Mouse (Mus musculus) heart, embryonic 15.5 days (tissue): ENCODE measurements around the gene Zdhhc22. TPM values are rescaled to one million over a fixed set of nuclear protein-coding genes. Genes with fewer than 3 reads are reported as not detected.

ENCODE experiments used
- ATAC-seq: fragments of 200-750 bp; cut with Nextera tagmentation; replicated peaks from 2 replicates; pipeline ENCODE4 v1.8.0; 2017; ENCODE audit warnings: low read depth, moderate TSS enrichment; ENCODE audit not compliant: insufficient number of reproducible peaks, insufficient read depth, low FRiP score
- H3K27ac ChIP-seq: fragments of 300-500 bp; sonication (generic); 2 replicates; pipeline ENCODE4 v1.5.1; 2015; ENCODE audit warnings: mild to moderate bottlenecking, inconsistent platforms
- H3K27me3 ChIP-seq: fragments of 300-500 bp; sonication (generic); 2 replicates; pipeline ENCODE4 v1.6.1; 2015; ENCODE audit warnings: inconsistent platforms
- H3K36me3 ChIP-seq: fragments of 300-500 bp; sonication (generic); 2 replicates; pipeline ENCODE4 v1.6.1; 2015; ENCODE audit warnings: mild to moderate bottlenecking, inconsistent platforms
- H3K4me1 ChIP-seq: fragments of 300-500 bp; sonication (generic); replicated peaks from 2 replicates; pipeline ENCODE4 v1.6.1; 2015; ENCODE audit warnings: inconsistent platforms
- H3K4me2 ChIP-seq: fragments of 300-500 bp; sonication (generic); 2 replicates; pipeline ENCODE4 v1.6.1; 2015; ENCODE audit warnings: inconsistent platforms, mild to moderate bottlenecking, moderate library complexity
- H3K4me3 ChIP-seq: fragments of 300-500 bp; sonication (generic); 2 replicates; pipeline ENCODE4 v1.5.1; 2015; ENCODE audit warnings: mild to moderate bottlenecking, inconsistent platforms
- H3K9ac ChIP-seq: fragments of 300-500 bp; sonication (generic); 2 replicates; pipeline ENCODE4 v1.6.1; 2015; ENCODE audit warnings: mild to moderate bottlenecking, inconsistent platforms
- H3K9me3 ChIP-seq: fragments of 300-500 bp; sonication (generic); replicated peaks from 2 replicates; pipeline ENCODE4 v1.6.1; 2016; ENCODE audit warnings: inconsistent platforms
- WGBS: fragments of 180-500 bp; shearing (Covaris S2); methylation state at CpG from one replicate; pipeline ENCODE4 v1.1.7; 2015; ENCODE audit warnings: mixed read lengths; 5-methylcytosine and 5-hydroxymethylcytosine counted together
- polyA plus RNA-seq: library from polyadenylated mRNA; unstranded; fragments of >200 nt; fragmentation: Nextera tagmentation; extraction: Ambion mirVana; gene quantifications from 2 replicates; pipeline ENCODE4 v1.2.1, GENCODE M21; 2015

Gene Zdhhc22
- polyA plus RNA-seq, result 0.06 TPM in 1 of 2 replicates, not detected in the other

- Histone ChIP-seq H3K4me3 (peak within 1 kb of the TSS; percentile 24), H3K4me2 (peak within 1 kb of the TSS; percentile 54), H3K27me3 (peaks cover 94% of the 10 kb centered on the region), H3K4me1 (peaks cover 13% of the 10 kb centered on the region), H3K9ac (no peak within 1 kb of the TSS), H3K9me3 (no peaks in the 10 kb centered on the region), H3K36me3 (no peaks in the 10 kb centered on the region), H3K27ac (no peak within 1 kb of the TSS)
- 2% methylated on average over 65 of the region's 68 CpGs for WGBS
- ATAC-seq, result no peak; the same call in 1 of the 2 replicates
Measured at GRCm38 (mm10) chr12:86989890-86990754, at the start of gene Zdhhc22. TSS of gene Zdhhc22 (minus strand) at chr12:86990430.

- peaks cover under 1% of the 10 kb centered on the region; the same call in 1 of the 2 replicates for H3K4me1 ChIP-seq
- ATAC-seq, result no peak
- no peak overlapping the region for H3K4me3 ChIP-seq
- H3K9me3 ChIP-seq, result no peaks in the 10 kb centered on the region
- no peaks in the 10 kb centered on the region for H3K36me3 ChIP-seq
- H3K4me2 ChIP-seq, result no peak overlapping the region
- 86% methylated on average over 7 of the region's 7 CpGs for WGBS
- no peak overlapping the region for H3K9ac ChIP-seq
- H3K27ac ChIP-seq, result no peak overlapping the region
- H3K27me3 ChIP-seq, result no peaks in the 10 kb centered on the region; the same call in 1 of the 2 replicates
Measured at GRCm38 (mm10) chr12:87036631-87037030, 46.4 kb upstream of the Zdhhc22 start.

GRCm38 (mm10) chr12:87031163-87031763 is 41.0 kb upstream of the Zdhhc22 start:
- no peaks in the 10 kb centered on the region for H3K9me3 ChIP-seq
- H3K9ac ChIP-seq, result no peak overlapping the region
- H3K4me2 ChIP-seq, result no peak overlapping the region
- peaks cover 29% of the 10 kb centered on the region for H3K27me3 ChIP-seq
- no peaks in the 10 kb centered on the region for H3K36me3 ChIP-seq
- H3K4me1 ChIP-seq, result peaks cover 13% of the 10 kb centered on the region
- no peak overlapping the region for H3K4me3 ChIP-seq
- ATAC-seq, result no peak; the same call in 1 of the 2 replicates
- WGBS, result 42% methylated on average over 5 of the region's 5 CpGs
- H3K27ac ChIP-seq, result peak overlapping the region; percentile 31; the same call in 1 of the 2 replicates

- Histone ChIP-seq H3K27ac (no peak overlapping the region), H3K9ac (no peak overlapping the region), H3K4me1 (peaks cover 15% of the 10 kb centered on the region), H3K36me3 (no peaks in the 10 kb centered on the region), H3K9me3 (no peaks in the 10 kb centered on the region), H3K27me3 (peaks cover 42% of the 10 kb centered on the region), H3K4me2 (no peak overlapping the region), H3K4me3 (no peak overlapping the region)
- no peak for ATAC-seq
- WGBS, result 63% methylated on average over 5 of the region's 5 CpGs
Measured at GRCm38 (mm10) chr12:87029251-87029976, 39.2 kb upstream of the Zdhhc22 start.

- H3K9me3 ChIP-seq, result no peaks in the 10 kb centered on the region
- peaks cover 49% of the 10 kb centered on the region for H3K27me3 ChIP-seq
- no peak overlapping the region for H3K9ac ChIP-seq
- H3K27ac ChIP-seq, result no peak overlapping the region
- H3K4me3 ChIP-seq, result no peak overlapping the region
- H3K4me2 ChIP-seq, result no peak overlapping the region
- peaks cover 15% of the 10 kb centered on the region for H3K4me1 ChIP-seq
- ATAC-seq, result no peak
- WGBS, result 42% methylated on average over 2 of the region's 2 CpGs
- H3K36me3 ChIP-seq, result no peaks in the 10 kb centered on the region
Measured at GRCm38 (mm10) chr12:87028068-87028467, 37.8 kb upstream of the Zdhhc22 start.

- Histone ChIP-seq H3K9me3 (no peaks in the 10 kb centered on the region), H3K4me1 (peaks cover 15% of the 10 kb centered on the region), H3K4me3 (no peak overlapping the region), H3K4me2 (no peak overlapping the region), H3K27me3 (peaks cover 49% of the 10 kb centered on the region), H3K9ac (no peak overlapping the region), H3K27ac (no peak overlapping the region), H3K36me3 (no peaks in the 10 kb centered on the region)
- 36% methylated on average over 5 of the region's 5 CpGs for WGBS
- no peak for ATAC-seq
Measured at GRCm38 (mm10) chr12:87027391-87027790, 37.2 kb upstream of the Zdhhc22 start.

- no peak overlapping the region for H3K4me3 ChIP-seq
- WGBS, result 18% methylated on average over 8 of the region's 8 CpGs
- H3K36me3 ChIP-seq, result no peaks in the 10 kb centered on the region
- no peak overlapping the region for H3K27ac ChIP-seq
- H3K27me3 ChIP-seq, result peaks cover 49% of the 10 kb centered on the region
- no peak overlapping the region for H3K4me2 ChIP-seq
- peaks cover 15% of the 10 kb centered on the region for H3K4me1 ChIP-seq
- no peaks in the 10 kb centered on the region for H3K9me3 ChIP-seq
- no peak overlapping the region for H3K9ac ChIP-seq
- no peak for ATAC-seq
Measured at GRCm38 (mm10) chr12:87026871-87027240, 36.6 kb upstream of the Zdhhc22 start.

- Histone ChIP-seq H3K4me1 (peaks cover 12% of the 10 kb centered on the region), H3K4me2 (peak overlapping the region; percentile 38), H3K4me3 (peak overlapping the region; percentile 19; the same call in 1 of the 2 replicates), H3K9me3 (no peaks in the 10 kb centered on the region), H3K9ac (no peak overlapping the region), H3K27ac (no peak overlapping the region), H3K27me3 (peaks cover 49% of the 10 kb centered on the region), H3K36me3 (no peaks in the 10 kb centered on the region)
- 3% methylated on average over 30 of the region's 30 CpGs for WGBS
- no peak for ATAC-seq
Measured at GRCm38 (mm10) chr12:87026109-87026870, 36.1 kb upstream of the Zdhhc22 start.

- Histone ChIP-seq H3K9ac (no peak overlapping the region), H3K4me1 (peaks cover 5% of the 10 kb centered on the region), H3K27me3 (peaks cover 42% of the 10 kb centered on the region), H3K36me3 (no peaks in the 10 kb centered on the region), H3K27ac (no peak overlapping the region), H3K4me2 (no peak overlapping the region), H3K9me3 (no peaks in the 10 kb centered on the region), H3K4me3 (no peak overlapping the region)
- ATAC-seq, result no peak
- WGBS, result 80% methylated on average over 3 of the region's 3 CpGs
Measured at GRCm38 (mm10) chr12:87023456-87023855, 33.2 kb upstream of the Zdhhc22 start.

GRCm38 (mm10) chr12:87022006-87022405 is 31.8 kb upstream of the Zdhhc22 start:
- WGBS, result 77% methylated on average over 2 of the region's 2 CpGs
- no peak overlapping the region for H3K27ac ChIP-seq
- no peak overlapping the region for H3K4me3 ChIP-seq
- H3K4me1 ChIP-seq, result peaks cover 5% of the 10 kb centered on the region
- no peak overlapping the region for H3K9ac ChIP-seq
- no peaks in the 10 kb centered on the region for H3K36me3 ChIP-seq
- ATAC-seq, result no peak
- no peak overlapping the region for H3K4me2 ChIP-seq
- H3K27me3 ChIP-seq, result peaks cover 28% of the 10 kb centered on the region
- no peaks in the 10 kb centered on the region for H3K9me3 ChIP-seq
